Mouse (Mus musculus): ENCODE data around the gene Erp27.

DNA sequence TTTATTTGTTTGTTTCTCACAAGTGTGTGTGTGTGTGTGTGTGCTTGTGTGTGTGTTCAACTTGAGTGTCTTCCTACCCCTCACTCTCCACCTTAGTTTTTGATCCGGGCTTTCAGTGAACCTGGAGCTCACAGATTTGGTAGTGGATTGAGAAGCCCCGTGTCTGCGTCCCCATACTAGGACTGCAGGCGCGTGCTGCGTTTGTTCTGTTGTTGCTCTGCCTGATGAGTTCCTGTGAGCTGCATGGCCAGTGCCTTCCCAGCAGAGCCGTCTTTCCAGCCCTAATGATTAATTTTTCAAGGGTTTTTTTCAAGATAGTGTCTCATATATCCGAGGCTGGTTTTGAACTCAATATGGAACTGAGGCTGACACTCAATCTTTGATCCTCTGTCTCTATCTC, 63.6 kb downstream of the Erp27 start:
- TF ChIP-seq CTCF (IDR thresholded peaks at IDR 0.05; ENCODE audit: borderline replicate concordance, insufficient read depth, low read length): no peak
- TF ChIP-seq POLR2A (IDR thresholded peaks at IDR 0.05; ENCODE audit: low read depth, low read length): no peak

Measured in embryonic fibroblast, embryonic 13.5 days (primary cell).